ENCODE assay signal across 19 mouse cellular contexts in genomic region chr9:78050452-78050970, GRCm38 (mm10). TPM values are rescaled to one million over a fixed set of nuclear protein-coding genes. Genes with fewer than 3 reads are reported as not detected.
"Had no signal": no experiment of that assay in that cellular context is flagged by ENCODE, and none has a peak within 500 bp of the region (broad histone marks: within the 10 kb centered on the region; RNA-seq: fewer than 3 reads in every experiment).

No protein-coding gene starts in this region.

- H3K36me3 ChIP-seq: kidney, embryonic 15.5 days; limb, embryonic 12.5 days; liver, embryonic 12.5 days; lung, embryonic 15.5 days; midbrain, embryonic 10.5 days; neural tube, embryonic 15.5 days had no signal

- ATAC-seq: intestine, embryonic 16.5 days; liver, embryonic 12.5 days had no signal

- H3K27me3 ChIP-seq: kidney, embryonic 15.5 days; limb, embryonic 12.5 days; liver, embryonic 12.5 days; lung, embryonic 15.5 days; neural tube, embryonic 15.5 days had no signal

- H3K4me3 ChIP-seq: kidney, embryonic 15.5 days; limb, embryonic 12.5 days; liver, embryonic 12.5 days; lung, embryonic 15.5 days; midbrain, embryonic 10.5 days; myocyte; neural tube, embryonic 15.5 days had no signal

- DNase-seq: kidney, adult 2 months; kidney, postnatal 14 days; layer of hippocampus, adult 9-11 months; lung, postnatal 14 days; midbrain, embryonic 14.5 days; thymus, postnatal 4 days had no signal

- H3K27ac ChIP-seq: kidney, embryonic 15.5 days; limb, embryonic 12.5 days; liver, embryonic 12.5 days; lung, embryonic 15.5 days; midbrain, embryonic 10.5 days; neural tube, embryonic 15.5 days; stomach, postnatal 0 days had no signal

- H3K9me3 ChIP-seq: kidney, embryonic 15.5 days; limb, embryonic 12.5 days; liver, embryonic 12.5 days; lung, embryonic 15.5 days; midbrain, embryonic 10.5 days; neural tube, embryonic 15.5 days had no signal

- H3K4me1 ChIP-seq: kidney, embryonic 15.5 days; midbrain, embryonic 10.5 days; neural tube, embryonic 15.5 days had no signal

- H3K9ac ChIP-seq: kidney, embryonic 15.5 days; limb, embryonic 12.5 days; liver, embryonic 12.5 days; lung, embryonic 15.5 days; neural tube, embryonic 15.5 days had no signal

RNA-seq across cellular contexts. Expression of gene Gcm1, which starts 1.2 kb away (rescaled TPM):
- total RNA-seq: left cerebral cortex, adult 18-20 months; left cerebral cortex, postnatal 10 days had no signal
- polyA plus RNA-seq: intestine, embryonic 16.5 days; limb, embryonic 12.5 days; liver, embryonic 12.5 days; liver, embryonic 16.5 days; midbrain, embryonic 10.5 days; midbrain, embryonic 14.5 days; myocyte; neural tube, embryonic 11.5 days; neural tube, embryonic 15.5 days; stomach, postnatal 0 days had no signal
